Mouse (Mus musculus) MEL (cell line): ENCODE measurements around the gene Gm13290. TPM values are rescaled to one million over a fixed set of nuclear protein-coding genes. Genes with fewer than 3 reads are reported as not detected.

Experiments
- DNase-seq: peaks from one replicate; pipeline ENCODE4 v3.0.0; 2011; ENCODE audit warnings: low read depth, low spot score
- H3K27ac ChIP-seq: 2 replicates; pipeline ENCODE4 v1.5.1; 2012; ENCODE audit warnings: low read depth, mild to moderate bottlenecking, control low read depth, low read length, moderate library complexity; ENCODE audit not compliant: control insufficient read depth
- H3K27me3 ChIP-seq, 2 experiments: fragments of 150-350 bp in 1 of 2; sonication (generic) in 1 of 2; 2 replicates each; pipeline ENCODE4 v1.6.1; 2012; ENCODE audit warnings: low read length in 2 of 2, mild to moderate bottlenecking in 2 of 2, improper control_type of control experiment in 1 of 2, moderate library complexity in 1 of 2; ENCODE audit not compliant: insufficient read depth in 2 of 2, control insufficient read depth in 1 of 2
- H3K36me3 ChIP-seq, 2 experiments: 2 replicates each; pipeline ENCODE4 v1.6.1; 2012 to 2014; ENCODE audit warnings: low read length in 2 of 2, improper control_type of control experiment in 1 of 2, inconsistent platforms in 1 of 2, mild to moderate bottlenecking in 1 of 2; ENCODE audit not compliant: insufficient read depth in 2 of 2, control insufficient read depth in 1 of 2
- H3K4me1 ChIP-seq, 2 experiments: fragments of 150-350 bp in 1 of 2; sonication (generic) in 1 of 2; 2 replicates each; pipeline ENCODE4 v1.6.1; 2012; ENCODE audit warnings: low read length in 2 of 2, improper control_type of control experiment in 1 of 2, mild to moderate bottlenecking in 1 of 2; ENCODE audit not compliant: insufficient read depth in 2 of 2, control insufficient read depth in 1 of 2
- H3K4me3 ChIP-seq, 2 experiments: fragments of 150-350 bp in 1 of 2; sonication (generic) in 1 of 2; 2 replicates each; pipeline ENCODE4 v1.5.1; 2012; ENCODE audit warnings: low read depth in 2 of 2, low read length in 2 of 2, mild to moderate bottlenecking in 2 of 2, moderate library complexity in 2 of 2, control low read depth in 1 of 2, improper control_type of control experiment in 1 of 2; ENCODE audit not compliant: control insufficient read depth in 1 of 2, insufficient read depth in 1 of 2
- H3K79me2 ChIP-seq: 2 replicates; pipeline ENCODE4 v1.6.1; 2012; ENCODE audit warnings: mild to moderate bottlenecking, low read length, moderate library complexity; ENCODE audit not compliant: control insufficient read depth, poor library complexity, insufficient read depth
- H3K9ac ChIP-seq: 2 replicates; pipeline ENCODE4 v1.6.1; 2012; ENCODE audit warnings: low read depth, mild to moderate bottlenecking, control low read depth, low read length, moderate library complexity; ENCODE audit not compliant: control insufficient read depth, poor library complexity, severe bottlenecking
- H3K9me3 ChIP-seq: fragments of 150-350 bp; sonication (generic); replicated peaks from 2 replicates; pipeline ENCODE4 v1.6.1; 2012; ENCODE audit warnings: mild to moderate bottlenecking, low read length, improper control_type of control experiment, moderate library complexity; ENCODE audit not compliant: insufficient read depth
- CHD1 ChIP-seq: IDR thresholded peaks from 2 replicates; pipeline ENCODE4 v1.6.1; 2012; ENCODE audit warnings: low read depth, mild to moderate bottlenecking, inconsistent platforms, low read length, improper control_type of control experiment
- CTCF ChIP-seq, 3 experiments: IDR thresholded peaks in 2 of 3; conservative IDR thresholded peaks in 1 of 3; 2 replicates each; pipeline ENCODE4 v1.5.1; 2011 to 2012; ENCODE audit warnings: low read length in 3 of 3, low read depth in 2 of 3, mild to moderate bottlenecking in 2 of 3, improper control_type of control experiment in 1 of 3, inconsistent platforms in 1 of 3, mixed read lengths in 1 of 3, moderate library complexity in 1 of 3; ENCODE audit not compliant: control insufficient read depth in 1 of 3, insufficient read depth in 1 of 3, poor library complexity in 1 of 3, severe bottlenecking in 1 of 3
- GABPA ChIP-seq: IDR thresholded peaks from 2 replicates; pipeline ENCODE4 v1.6.1; 2012; ENCODE audit warnings: low read depth, mild to moderate bottlenecking, inconsistent platforms, low read length, improper control_type of control experiment, moderate library complexity
- HCFC1 ChIP-seq: IDR thresholded peaks from 2 replicates; pipeline ENCODE4 v1.6.1; 2012; ENCODE audit warnings: low read depth, mild to moderate bottlenecking, inconsistent platforms, low read length, improper control_type of control experiment, moderate library complexity
- POLR2AphosphoS2 ChIP-seq: IDR thresholded peaks from 2 replicates; pipeline ENCODE4 v1.6.1; 2011; ENCODE audit warnings: low read length, improper control_type of control experiment
- POLR2AphosphoS5 ChIP-seq: IDR thresholded peaks from 2 replicates; pipeline ENCODE4 v1.6.1; 2012; ENCODE audit warnings: low read depth, borderline replicate concordance, mild to moderate bottlenecking, inconsistent platforms, low read length, moderate library complexity, mixed read lengths
- RCOR1 ChIP-seq: IDR thresholded peaks from 2 replicates; pipeline ENCODE4 v1.6.1; 2012; ENCODE audit warnings: low read depth, mild to moderate bottlenecking, inconsistent platforms, low read length, improper control_type of control experiment
- TAL1 ChIP-seq: IDR thresholded peaks from 2 replicates; pipeline ENCODE4 v1.6.1; 2012; ENCODE audit warnings: mild to moderate bottlenecking, inconsistent platforms, low read length, moderate library complexity, mixed read lengths
- TCF12 ChIP-seq: IDR thresholded peaks from 2 replicates; pipeline ENCODE4 v1.6.1; 2014; ENCODE audit warnings: low read depth, mild to moderate bottlenecking, inconsistent platforms, low read length, improper control_type of control experiment, moderate library complexity
- USF1 ChIP-seq: IDR thresholded peaks from 2 replicates; pipeline ENCODE4 v1.6.1; 2014; ENCODE audit warnings: low read depth, mild to moderate bottlenecking, inconsistent platforms, low read length, improper control_type of control experiment, moderate library complexity
- USF2 ChIP-seq, 2 experiments: IDR thresholded peaks; 2 replicates each; pipeline ENCODE4 v1.6.1; 2011 to 2012; ENCODE audit warnings: improper control_type of control experiment in 2 of 2, low read length in 2 of 2, borderline replicate concordance in 1 of 2, inconsistent platforms in 1 of 2, low read depth in 1 of 2, mild to moderate bottlenecking in 1 of 2; ENCODE audit not compliant: insufficient read depth in 1 of 2
- ZKSCAN1 ChIP-seq: IDR thresholded peaks from 2 replicates; pipeline ENCODE4 v1.6.1; 2012; ENCODE audit warnings: low read depth, mild to moderate bottlenecking, inconsistent platforms, low read length, improper control_type of control experiment, moderate library complexity
- polyA plus RNA-seq, 2 experiments: library from polyadenylated mRNA; stranded (reverse) in 1 of 2; unstranded in 1 of 2; fragments of >175 nt in 1 of 2; fragments of >200 nt in 1 of 2; gene quantifications; 2 replicates each; pipeline versions ENCODE4 v1.2.1 to v1.2.4; 2012; ENCODE audit warnings: low replicate concordance in 2 of 2, low read depth in 1 of 2; ENCODE audit not compliant: insufficient read length in 2 of 2, insufficient read depth in 1 of 2, missing spikeins in 1 of 2
- total RNA-seq: library from RNA; depleted of rRNA; stranded (reverse); fragments of 300-350 nt; gene quantifications from 2 replicates; pipeline ENCODE4 v1.2.3, GENCODE M21; 2012; rRNA removed

Gm13290 gene
- total and polyA plus RNA-seq, 3 experiments = 0.29 TPM; not detected in 2

DNA sequence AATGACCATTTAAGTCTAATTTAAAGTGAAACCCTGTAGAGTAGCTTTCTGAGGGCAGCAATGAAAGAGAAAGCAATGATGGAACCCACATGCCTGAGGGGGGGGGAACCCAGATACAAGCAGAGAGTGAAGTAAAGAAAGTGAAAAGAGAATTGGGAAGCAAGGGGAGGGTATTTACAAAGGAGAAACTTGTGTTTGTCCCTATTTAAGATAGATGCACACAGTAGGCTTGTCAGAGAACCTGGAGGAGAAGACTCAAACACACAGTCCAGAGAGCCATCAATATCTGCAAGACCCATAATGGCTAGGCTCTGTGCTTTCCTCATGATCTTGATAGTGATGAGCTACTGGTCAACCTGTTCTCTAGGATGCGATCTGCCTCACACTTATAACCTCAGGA is 46.0 kb downstream of the Gm13290 start, which contains the start of gene Ifna11:
Ifna11 (plus strand) TSS at position 301 of the 400 bp plus-strand sequence.
- no peak for DNase-seq
- H3K27ac ChIP-seq = no peak within 1 kb of the TSS
- no peaks in the 10 kb centered on the region for H3K36me3 ChIP-seq
- H3K4me3 ChIP-seq = no peak within 1 kb of the TSS
- no peaks in the 10 kb centered on the region for H3K4me1 ChIP-seq
- TF ChIP-seq CHD1 (no peak), POLR2AphosphoS2 (no peak), HCFC1 (no peak), CTCF (IDR thresholded peaks at IDR 0.05 in 2 of 3, conservative IDR thresholded peaks at IDR 0.05 in 1 of 3; ENCODE audit: control insufficient read depth in 1 of 3, insufficient read depth in 1 of 3, low read depth in 2 of 3, low read length in 3 of 3, poor library complexity in 1 of 3, severe bottlenecking in 1 of 3) (no peak), GABPA (no peak), ZKSCAN1 (no peak), TAL1 (no peak), USF1 (no peak), USF2 (IDR thresholded peaks at IDR 0.05; ENCODE audit: borderline replicate concordance in 1 of 2, insufficient read depth in 1 of 2, low read depth in 1 of 2, low read length in 2 of 2) (no peak), TCF12 (no peak)
- no peak within 1 kb of the TSS for H3K9ac ChIP-seq
- H3K79me2 ChIP-seq = no peaks in the 10 kb centered on the region
- no peaks in the 10 kb centered on the region for H3K9me3 ChIP-seq
- H3K27me3 ChIP-seq = peaks cover 2 to 17% of the 10 kb centered on the region in 2 experiments; a peak in 3 of 4 replicates

DNA sequence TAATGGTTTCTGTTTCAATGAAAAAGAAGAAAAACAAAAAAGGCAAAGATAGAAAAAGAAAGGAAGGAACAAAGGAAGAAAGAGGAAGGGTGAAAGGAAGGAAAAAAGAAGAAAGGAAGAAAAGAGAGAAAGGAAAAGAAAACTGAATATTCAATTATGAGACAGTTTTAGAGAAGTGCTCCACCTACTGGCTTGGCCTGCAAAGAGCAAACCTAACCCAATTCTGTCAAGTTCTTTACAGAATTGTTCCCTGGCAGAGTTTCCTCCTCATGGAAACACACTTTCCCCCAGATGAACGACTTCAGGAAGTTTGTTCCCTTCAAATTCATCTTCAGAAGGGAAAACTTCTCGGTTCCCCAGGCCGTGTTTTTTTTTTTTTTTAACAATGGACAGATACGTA is 49.4 kb downstream of the Gm13290 start:
- Histone ChIP-seq H3K79me2 (no peaks in the 10 kb centered on the region), H3K27me3 (peaks cover 0 to 8% of the 10 kb centered on the region in 2 experiments; a peak in 3 of 4 replicates), H3K9me3 (no peaks in the 10 kb centered on the region), H3K27ac (no peak overlapping the region), H3K4me1 (no peaks in the 10 kb centered on the region), H3K36me3 (no peaks in the 10 kb centered on the region), H3K4me3 (no peak overlapping the region), H3K9ac (no peak overlapping the region)
- TF ChIP-seq CTCF (IDR thresholded peaks at IDR 0.05 in 2 of 3, conservative IDR thresholded peaks at IDR 0.05 in 1 of 3; ENCODE audit: control insufficient read depth in 1 of 3, insufficient read depth in 1 of 3, low read depth in 2 of 3, low read length in 3 of 3, poor library complexity in 1 of 3, severe bottlenecking in 1 of 3) (peak in 2 of 3 experiments; percentile 52 to 55; a peak in 4 of 6 replicates), POLR2AphosphoS5 (no peak), RCOR1 (no peak), POLR2AphosphoS2 (no peak)
- DNase-seq = peak; percentile 15

Other genes with a start within 250 kb of the Gm13290 start
Only the 30 nearest of the 31 such genes appear.
- not detected in 2 replicates for gene Ifna14, start 202.0 kb upstream of the Gm13290 start, total RNA-seq
- not detected for gene Ifna14, start 202.0 kb upstream of the Gm13290 start, polyA plus RNA-seq
- not detected in 2 replicates for gene Ifna9, start 181.4 kb upstream of the Gm13290 start, total RNA-seq
- gene Ifna9, start 181.4 kb upstream of the Gm13290 start, polyA plus RNA-seq = not detected
- gene Ifna12, start 170.5 kb upstream of the Gm13290 start, total RNA-seq = not detected in 2 replicates
- not detected for gene Ifna12, start 170.5 kb upstream of the Gm13290 start, polyA plus RNA-seq
- gene C87499, start 139.4 kb upstream of the Gm13290 start, total RNA-seq = not detected in 2 replicates
- gene C87499, start 139.4 kb upstream of the Gm13290 start, polyA plus RNA-seq = not detected
- gene Ifna13, start 129.4 kb upstream of the Gm13290 start, total RNA-seq = not detected in 2 replicates
- gene Ifna13, start 129.4 kb upstream of the Gm13290 start, polyA plus RNA-seq = not detected
- not detected in 2 replicates for gene Ifna16, start 96.9 kb upstream of the Gm13290 start, total RNA-seq
- gene Ifna16, start 96.9 kb upstream of the Gm13290 start, polyA plus RNA-seq = not detected
- not detected in 2 replicates for gene Ifna2, start 89.9 kb upstream of the Gm13290 start, total RNA-seq
- not detected for gene Ifna2, start 89.9 kb upstream of the Gm13290 start, polyA plus RNA-seq
- gene Ifnab, start 82.5 kb upstream of the Gm13290 start, total RNA-seq = not detected in 2 replicates
- not detected for gene Ifnab, start 82.5 kb upstream of the Gm13290 start, polyA plus RNA-seq
- 7.8 and 9.8 TPM in 2 replicates for gene Gm26566, start 52.0 kb upstream of the Gm13290 start, total RNA-seq
- gene Gm26566, start 52.0 kb upstream of the Gm13290 start, polyA plus RNA-seq = under 1 TPM in 1 of 2 experiments, not detected in 1; 0.40 TPM
- gene Klhl9, start 51.4 kb upstream of the Gm13290 start, total RNA-seq = 33.9 and 35.1 TPM in 2 replicates
- 10 to 100 TPM; 16.6 to 69.5 TPM for gene Klhl9, start 51.4 kb upstream of the Gm13290 start, polyA plus RNA-seq
- gene Gm13271, start 19.0 kb upstream of the Gm13290 start, total RNA-seq = not detected in 2 replicates
- gene Gm13271, start 19.0 kb upstream of the Gm13290 start, polyA plus RNA-seq = not detected
- gene Gm13283, start 13.7 kb upstream of the Gm13290 start, total RNA-seq = not detected in 2 replicates
- gene Gm13283, start 13.7 kb upstream of the Gm13290 start, polyA plus RNA-seq = not detected
- gene Gm13289, start 3.1 kb downstream of the Gm13290 start, total RNA-seq = not detected in 2 replicates
- not detected for gene Gm13289, start 3.1 kb downstream of the Gm13290 start, polyA plus RNA-seq
- gene Gm13272, start 6.0 kb downstream of the Gm13290 start, total RNA-seq = not detected in 2 replicates
- gene Gm13272, start 6.0 kb downstream of the Gm13290 start, polyA plus RNA-seq = not detected
- not detected in 2 replicates for gene Ifnz, start 8.3 kb downstream of the Gm13290 start, total RNA-seq
- under 1 TPM in 1 of 2 experiments, not detected in 1; 0.11 TPM for gene Ifnz, start 8.3 kb downstream of the Gm13290 start, polyA plus RNA-seq
- not detected in 2 replicates for gene Gm13276, start 11.9 kb downstream of the Gm13290 start, total RNA-seq
- not detected for gene Gm13276, start 11.9 kb downstream of the Gm13290 start, polyA plus RNA-seq
- not detected in 2 replicates for gene Gm13277, start 14.8 kb downstream of the Gm13290 start, total RNA-seq
- gene Gm13277, start 14.8 kb downstream of the Gm13290 start, polyA plus RNA-seq = not detected
- gene Gm13278, start 17.7 kb downstream of the Gm13290 start, total RNA-seq = not detected in 2 replicates
- gene Gm13278, start 17.7 kb downstream of the Gm13290 start, polyA plus RNA-seq = not detected
- not detected in 2 replicates for gene Gm13275, start 20.7 kb downstream of the Gm13290 start, total RNA-seq
- under 1 TPM in 1 of 2 experiments, not detected in 1; 0.52 TPM for gene Gm13275, start 20.7 kb downstream of the Gm13290 start, polyA plus RNA-seq
- gene Gm13279, start 23.6 kb downstream of the Gm13290 start, total RNA-seq = not detected in 2 replicates
- not detected for gene Gm13279, start 23.6 kb downstream of the Gm13290 start, polyA plus RNA-seq
- gene Gm13285, start 25.8 kb downstream of the Gm13290 start, total RNA-seq = 0.10 TPM in 1 of 2 replicates, not detected in the other
- gene Gm13285, start 25.8 kb downstream of the Gm13290 start, polyA plus RNA-seq = under 1 TPM in 1 of 2 experiments, not detected in 1; 0.14 TPM
- gene Gm13287, start 29.4 kb downstream of the Gm13290 start, total RNA-seq = not detected in 2 replicates
- gene Gm13287, start 29.4 kb downstream of the Gm13290 start, polyA plus RNA-seq = not detected
- gene Gm13288, start 31.7 kb downstream of the Gm13290 start, total RNA-seq = not detected in 2 replicates
- not detected for gene Gm13288, start 31.7 kb downstream of the Gm13290 start, polyA plus RNA-seq
- gene Ifna7, start 42.4 kb downstream of the Gm13290 start, total RNA-seq = not detected in 2 replicates
- gene Ifna7, start 42.4 kb downstream of the Gm13290 start, polyA plus RNA-seq = not detected
- not detected in 2 replicates for gene Ifna11, start 46.1 kb downstream of the Gm13290 start, total RNA-seq
- gene Ifna11, start 46.1 kb downstream of the Gm13290 start, polyA plus RNA-seq = not detected
- not detected in 2 replicates for gene Ifna6, start 53.6 kb downstream of the Gm13290 start, total RNA-seq
- not detected for gene Ifna6, start 53.6 kb downstream of the Gm13290 start, polyA plus RNA-seq
- not detected in 2 replicates for gene Ifna5, start 61.7 kb downstream of the Gm13290 start, total RNA-seq
- gene Ifna5, start 61.7 kb downstream of the Gm13290 start, polyA plus RNA-seq = not detected
- not detected in 2 replicates for gene Ifna4, start 68.0 kb downstream of the Gm13290 start, total RNA-seq
- gene Ifna4, start 68.0 kb downstream of the Gm13290 start, polyA plus RNA-seq = not detected
- gene Ifna1, start 76.3 kb downstream of the Gm13290 start, total RNA-seq = not detected in 2 replicates
- gene Ifna1, start 76.3 kb downstream of the Gm13290 start, polyA plus RNA-seq = not detected
- not detected in 2 replicates for gene Ifne, start 106.4 kb downstream of the Gm13290 start, total RNA-seq
- not detected for gene Ifne, start 106.4 kb downstream of the Gm13290 start, polyA plus RNA-seq